Comparison of ENCODE assay signal across 14 mouse cellular contexts in the genomic region with DNA sequence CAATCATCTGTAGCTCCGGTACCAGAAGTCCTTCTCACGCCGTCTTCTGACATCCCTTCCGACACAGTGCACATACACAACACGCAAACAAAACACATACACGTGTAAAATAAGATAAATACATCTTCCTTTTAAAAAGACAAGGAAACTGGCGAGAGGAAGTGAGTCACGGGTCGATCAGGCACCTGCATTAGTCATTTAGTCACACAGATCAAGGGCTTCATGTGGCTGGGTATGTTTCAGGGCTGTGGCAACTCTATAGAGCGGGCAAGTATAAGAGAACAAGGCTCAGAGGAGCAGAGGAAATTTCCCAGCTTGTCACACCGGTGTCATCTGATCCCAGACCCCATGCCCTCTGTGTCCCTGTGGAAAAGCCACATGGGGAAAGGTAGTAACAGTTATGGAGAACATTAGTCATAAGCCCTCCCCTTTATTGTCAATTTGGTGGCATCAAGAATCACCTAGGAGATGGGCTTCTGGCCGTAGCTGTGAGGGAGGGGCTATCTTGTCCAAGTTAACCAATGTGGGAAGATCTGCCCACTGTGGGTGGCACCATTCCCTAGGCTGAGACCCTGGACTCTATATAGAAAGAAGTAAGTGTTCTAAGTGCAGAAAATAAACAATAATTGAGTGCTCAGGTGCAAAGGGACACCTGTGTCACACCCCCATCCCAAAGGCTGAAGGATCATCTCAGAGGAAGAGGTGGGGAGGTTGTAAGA.
"Had no signal": no experiment of that assay in that cellular context is flagged by ENCODE, and none has a peak within 500 bp of the region (broad histone marks: within the 10 kb centered on the region; RNA-seq: fewer than 3 reads in every experiment).

No protein-coding gene starts in this region.

- H3K4me1 ChIP-seq: limb, embryonic 15.5 days; liver, embryonic 12.5 days; midbrain, embryonic 10.5 days had no signal

- DNase-seq: kidney, postnatal 36 days; layer of hippocampus, adult 9-11 months; layer of hippocampus, postnatal 36 days; lung, embryonic 14.5 days; lung, postnatal 10 days; lung, postnatal 4 days; right cerebral cortex, postnatal 14 days; thymus, postnatal 4 days had no signal

- H3K4me3 ChIP-seq: limb, embryonic 15.5 days; liver, embryonic 12.5 days; midbrain, embryonic 10.5 days; stomach, embryonic 15.5 days had no signal

- H3K27me3 ChIP-seq: stomach, embryonic 15.5 days had no signal

- ATAC-seq: liver, embryonic 12.5 days; midbrain, embryonic 16.5 days had no signal

- H3K27ac ChIP-seq: kidney, postnatal 0 days; limb, embryonic 15.5 days; liver, embryonic 12.5 days; midbrain, embryonic 10.5 days; stomach, embryonic 15.5 days had no signal

- H3K9ac ChIP-seq: limb, embryonic 15.5 days; liver, embryonic 12.5 days; lung, embryonic 14.5 days; stomach, embryonic 15.5 days had no signal

- H3K36me3 ChIP-seq: limb, embryonic 15.5 days; liver, embryonic 12.5 days; midbrain, embryonic 10.5 days; stomach, embryonic 15.5 days had no signal

- H3K9me3 ChIP-seq: limb, embryonic 15.5 days; liver, embryonic 12.5 days; stomach, embryonic 15.5 days had no signal

- H3K4me2 ChIP-seq: limb, embryonic 15.5 days; liver, embryonic 12.5 days; lung, embryonic 14.5 days; stomach, embryonic 15.5 days had no signal
